In genomic region chr8:127885831-127886230, GRCm38 (mm10) we compare ENCODE assay signal across 16 mouse cellular contexts.
DNase-seq lines count a peak whose midpoint lies in the region; ATAC-seq and TF ChIP-seq lines count a peak whose summit lies in the region.
"Had no signal": no experiment of that assay in that cellular context is flagged by ENCODE, and none has a peak within 500 bp of the region (broad histone marks: within the 10 kb centered on the region; RNA-seq: fewer than 3 reads in every experiment).

No protein-coding gene starts in this region.

- no peak overlapping the region for H3K4me2 ChIP-seq in stomach, postnatal 0 days (replicated peaks; ENCODE audit: low read depth)
- H3K4me2 ChIP-seq: embryonic facial prominence, embryonic 15.5 days; hindbrain, embryonic 12.5 days had no signal

- no peak for TF ChIP-seq CTCF in gastrocnemius, adult 2 months (IDR thresholded peaks at IDR 0.05)
- no peak for TF ChIP-seq CTCF in lung, adult 2 months (IDR thresholded peaks at IDR 0.05; ENCODE audit: insufficient read depth, low read length)
- TF ChIP-seq CTCF in stomach, postnatal 0 days (IDR thresholded peaks at IDR 0.05; ENCODE audit: low read depth), result no peak

- WGBS in lung, adult 2 months, result 32% methylated on average over 3 of the region's 3 CpGs
- 39% methylated on average over 3 of the region's 3 CpGs for WGBS in stomach, postnatal 0 days

- no peak overlapping the region for H3K4me3 ChIP-seq in gastrocnemius, adult 2 months
- no peak overlapping the region for H3K4me3 ChIP-seq in lung, adult 2 months (replicated peaks; ENCODE audit: extremely low read depth, low read depth, low read length)
- H3K4me3 ChIP-seq in stomach, postnatal 0 days (ENCODE audit: low read depth, low read length), result no peak overlapping the region
- H3K4me3 ChIP-seq: embryonic facial prominence, embryonic 15.5 days; hindbrain, embryonic 12.5 days; left cerebral cortex, adult 2 months; midbrain, embryonic 10.5 days; myocyte had no signal

- no peaks in the 10 kb centered on the region for H3K36me3 ChIP-seq in stomach, postnatal 0 days (ENCODE audit: control insufficient read depth, insufficient read depth, low read length)
- H3K36me3 ChIP-seq: embryonic facial prominence, embryonic 15.5 days; hindbrain, embryonic 12.5 days; midbrain, embryonic 10.5 days had no signal

- H3K9ac ChIP-seq in stomach, postnatal 0 days (ENCODE audit: low read length), result no peak overlapping the region
- H3K9ac ChIP-seq: embryonic facial prominence, embryonic 15.5 days; hindbrain, embryonic 12.5 days had no signal

- ATAC-seq in stomach, postnatal 0 days (ENCODE audit: low FRiP score, low TSS enrichment), result no peak
- ATAC-seq: forebrain, embryonic 16.5 days had no signal

- H3K27me3 ChIP-seq in stomach, postnatal 0 days (ENCODE audit: control insufficient read depth, insufficient read depth, low read length), result no peaks in the 10 kb centered on the region
- H3K27me3 ChIP-seq: embryonic facial prominence, embryonic 15.5 days; hindbrain, embryonic 12.5 days had no signal

- no peak for DNase-seq in gastrocnemius, adult 2 months
- no peak for DNase-seq in gastrocnemius, postnatal 10 days
- peak; percentile 8 to 45 for DNase-seq in lung, adult 18-20 months
- DNase-seq in lung, adult 2 months, result no peak
- peak; percentile 23 for DNase-seq in induced T-regulatory cell, adult 2 months (ENCODE audit: low read depth)
- DNase-seq in stomach, postnatal 0 days (ENCODE audit: low spot score), result no peak
- DNase-seq in spleen, adult 12 weeks (ENCODE audit: low spot score), result no peak
- DNase-seq in c-Kit-positive CD71-positive TER-119-positive erythroid progenitor cells, embryonic 14.5 days (ENCODE audit: low spot score), result no peak
- DNase-seq: adrenal gland, adult 8-10 months; liver had no signal

- H3K9me3 ChIP-seq in stomach, postnatal 0 days (ENCODE audit: control insufficient read depth, low read length), result no peaks in the 10 kb centered on the region
- H3K9me3 ChIP-seq: embryonic facial prominence, embryonic 15.5 days; hindbrain, embryonic 12.5 days; midbrain, embryonic 10.5 days had no signal

- H3K4me1 ChIP-seq in lung, adult 2 months (ENCODE audit: control insufficient read depth, insufficient read depth, low read length), result no peaks in the 10 kb centered on the region; the same call in 1 of the 2 replicates
- H3K4me1 ChIP-seq in stomach, postnatal 0 days (replicated peaks; ENCODE audit: control insufficient read depth, insufficient read depth), result no peaks in the 10 kb centered on the region
- H3K4me1 ChIP-seq: midbrain, embryonic 10.5 days had no signal

- TF ChIP-seq POLR2A in lung, adult 2 months (IDR thresholded peaks at IDR 0.05; ENCODE audit: borderline replicate concordance, extremely low read depth, low read depth, low read length), result no peak

- intact Hi-C loops in gastrocnemius, adult 2 months (cut with DNase I), result no loop called here

- no peak for TF ChIP-seq EP300 in stomach, postnatal 0 days (optimal IDR thresholded peaks at IDR 0.05)

- H3K27ac ChIP-seq in gastrocnemius, adult 2 months, result peak overlapping the region; percentile 63
- H3K27ac ChIP-seq in stomach, postnatal 0 days (replicated peaks), result no peak overlapping the region
- H3K27ac ChIP-seq: embryonic facial prominence, embryonic 15.5 days; hindbrain, embryonic 12.5 days; left cerebral cortex, adult 2 months; midbrain, embryonic 10.5 days had no signal

Comparison
In these comparisons a context has a peak if more than half of its experiments do, and no peak if none do; other contexts are left out.
1. DNase-seq: peak in lung, adult 18-20 months (2 of 2) and induced T-regulatory cell, adult 2 months (single experiment); none in gastrocnemius, adult 2 months (single experiment), gastrocnemius, postnatal 10 days (single experiment), lung, adult 2 months (single experiment), stomach, postnatal 0 days (single experiment), spleen, adult 12 weeks (single experiment) and c-Kit-positive CD71-positive TER-119-positive erythroid progenitor cells, embryonic 14.5 days (single experiment).